Comparison of ENCODE assay signal across 8 mouse cellular contexts in the genomic region with DNA sequence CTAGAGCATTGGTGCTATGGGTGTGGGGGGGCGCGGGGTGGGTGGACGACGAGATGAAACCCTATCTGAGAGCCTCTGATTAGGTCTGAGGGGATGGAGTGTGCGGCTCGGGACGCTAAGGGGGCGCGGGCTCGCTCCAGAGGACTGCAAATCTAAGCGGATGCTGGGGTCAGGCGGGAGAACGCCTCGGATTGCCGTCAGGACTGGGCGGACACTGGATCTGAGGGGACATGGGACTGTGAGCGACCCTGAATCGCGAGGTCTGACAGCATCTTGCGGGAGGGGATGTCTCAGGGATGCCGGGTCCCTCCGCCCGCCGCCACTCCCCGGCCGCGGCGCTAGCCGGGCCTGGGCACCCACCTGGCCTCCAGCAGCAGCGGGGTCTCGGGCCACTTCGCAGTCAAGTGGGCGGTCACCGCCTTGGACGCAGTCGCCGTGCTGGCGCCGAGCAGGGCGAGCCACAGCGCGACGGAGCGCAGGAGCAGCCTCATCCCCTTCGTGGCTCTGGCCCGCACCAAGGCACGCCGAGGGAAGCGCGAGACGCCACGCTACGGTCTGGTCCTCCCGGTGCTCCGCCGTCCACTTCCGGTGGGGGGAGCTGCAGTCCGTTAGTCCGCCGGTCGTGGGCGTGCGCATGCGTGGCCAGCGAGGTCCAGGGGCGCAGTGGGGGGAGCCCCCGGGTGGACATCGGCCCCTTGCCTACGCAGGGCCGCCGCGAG. TPM values are rescaled to one million over a fixed set of nuclear protein-coding genes. Genes with fewer than 3 reads are reported as not detected.
A peak's percentile ranks its signal among the peaks of the same experiment; 100 is the strongest.
DNase-seq lines count a peak whose midpoint lies in the region; ATAC-seq and TF ChIP-seq lines count a peak whose summit lies in the region.

A gene (minus strand): TSS at position 580 of the 719 bp plus-strand sequence.

- peak within 1 kb of the TSS; percentile 76 for H3K9ac ChIP-seq in embryonic facial prominence, embryonic 14.5 days (ENCODE audit: low read depth, low read length)
- peak within 1 kb of the TSS; percentile 85 for H3K9ac ChIP-seq in limb, embryonic 11.5 days (ENCODE audit: low read length)
- H3K9ac ChIP-seq in midbrain, embryonic 11.5 days (ENCODE audit: low read length), result peak within 1 kb of the TSS; percentile 93

- no peak for TF ChIP-seq CTCF in thymus, adult 2 months (IDR thresholded peaks at IDR 0.05; ENCODE audit: borderline replicate concordance, control insufficient read depth, extremely low read depth, insufficient read depth, low read length, poor library complexity)
- TF ChIP-seq CTCF in small intestine, adult 2 months (IDR thresholded peaks at IDR 0.05; ENCODE audit: extremely low read depth, insufficient read length, insufficient replicate concordance, low read depth, low read length), result no peak

- ATAC-seq in embryonic facial prominence, embryonic 14.5 days (ENCODE audit: low read depth), result peak; percentile 95
- peak; percentile 94 for ATAC-seq in limb, embryonic 11.5 days (ENCODE audit: insufficient number of reproducible peaks, low FRiP score, low TSS enrichment, low read depth)
- peak; percentile 97 for ATAC-seq in midbrain, embryonic 11.5 days (ENCODE audit: low FRiP score)

- no peaks in the 10 kb centered on the region for H3K36me3 ChIP-seq in thymus, adult 2 months (ENCODE audit: control insufficient read depth, insufficient read depth, low read length)
- no peaks in the 10 kb centered on the region for H3K36me3 ChIP-seq in embryonic facial prominence, embryonic 14.5 days (ENCODE audit: control insufficient read depth, insufficient read depth, low read length)
- no peaks in the 10 kb centered on the region for H3K36me3 ChIP-seq in limb, embryonic 11.5 days (ENCODE audit: control insufficient read depth, insufficient read depth, low read length)
- no peaks in the 10 kb centered on the region for H3K36me3 ChIP-seq in midbrain, embryonic 11.5 days (ENCODE audit: control insufficient read depth, insufficient read depth, low read length)
- no peaks in the 10 kb centered on the region for H3K36me3 ChIP-seq in small intestine, adult 2 months (ENCODE audit: control insufficient read depth, insufficient read depth, low read length)

- peak within 1 kb of the TSS; percentile 79 for H3K4me2 ChIP-seq in embryonic facial prominence, embryonic 14.5 days (ENCODE audit: low read depth, low read length)
- H3K4me2 ChIP-seq in limb, embryonic 11.5 days (ENCODE audit: low read depth, severe bottlenecking), result peak within 1 kb of the TSS; percentile 63
- peak within 1 kb of the TSS; percentile 74 for H3K4me2 ChIP-seq in midbrain, embryonic 11.5 days

- 5% methylated on average over 72 of the region's 72 CpGs for WGBS in thymus, adult 2 months
- 0% methylated on average over 10 of the region's 72 CpGs for WGBS in embryonic facial prominence, embryonic 14.5 days
- under 1% methylated on average over 60 of the region's 72 CpGs for WGBS in limb, embryonic 11.5 days
- WGBS in midbrain, embryonic 11.5 days, result under 1% methylated on average over 72 of the region's 72 CpGs
- 3% methylated on average over 71 of the region's 72 CpGs for WGBS in small intestine, adult 2 months

- no peak within 1 kb of the TSS for H3K27ac ChIP-seq in thymus, adult 2 months (ENCODE audit: control insufficient read depth, insufficient read depth, low read length)
- peak within 1 kb of the TSS; percentile 73 for H3K27ac ChIP-seq in embryonic facial prominence, embryonic 14.5 days (replicated peaks; ENCODE audit: low read depth, low read length)
- peak within 1 kb of the TSS; percentile 79 for H3K27ac ChIP-seq in limb, embryonic 11.5 days (replicated peaks; ENCODE audit: low read depth, low read length)
- peak within 1 kb of the TSS; percentile 72 for H3K27ac ChIP-seq in midbrain, embryonic 11.5 days (ENCODE audit: low read depth, low read length)
- no peak within 1 kb of the TSS for H3K27ac ChIP-seq in small intestine, adult 2 months (ENCODE audit: insufficient read depth, low read depth, low read length)

- H3K4me3 ChIP-seq in thymus, adult 2 months (ENCODE audit: control insufficient read depth, insufficient read depth, low read length), result peak within 1 kb of the TSS; percentile 17
- H3K4me3 ChIP-seq in embryonic facial prominence, embryonic 14.5 days (ENCODE audit: low read depth, low read length), result peak within 1 kb of the TSS; percentile 79
- H3K4me3 ChIP-seq in limb, embryonic 11.5 days (ENCODE audit: low read depth, low read length), result peak within 1 kb of the TSS; percentile 87
- H3K4me3 ChIP-seq in midbrain, embryonic 11.5 days (ENCODE audit: low read depth, low read length), result peak within 1 kb of the TSS; percentile 78
- peak within 1 kb of the TSS; percentile 57 for H3K4me3 ChIP-seq in small intestine, adult 2 months (ENCODE audit: low read depth, low read length)

- peaks cover 6% of the 10 kb centered on the region; the same call in 1 of the 2 replicates for H3K27me3 ChIP-seq in thymus, adult 2 months (ENCODE audit: control insufficient read depth, insufficient read depth, low read length)
- H3K27me3 ChIP-seq in embryonic facial prominence, embryonic 14.5 days (replicated peaks; ENCODE audit: control insufficient read depth, insufficient read depth, low read length), result no peaks in the 10 kb centered on the region; the same call in 1 of the 2 replicates
- no peaks in the 10 kb centered on the region for H3K27me3 ChIP-seq in limb, embryonic 11.5 days (ENCODE audit: control insufficient read depth, insufficient read depth, low read length)
- H3K27me3 ChIP-seq in midbrain, embryonic 11.5 days (ENCODE audit: control insufficient read depth, insufficient read depth, low read length), result no peaks in the 10 kb centered on the region
- no peaks in the 10 kb centered on the region for H3K27me3 ChIP-seq in small intestine, adult 2 months (ENCODE audit: control insufficient read depth, insufficient read depth, low read length)

- no peak for TF ChIP-seq POLR2A in thymus, adult 2 months (IDR thresholded peaks at IDR 0.05; ENCODE audit: control insufficient read depth, extremely low read depth, insufficient read depth, low read length, poor library complexity)
- TF ChIP-seq POLR2A in small intestine, adult 2 months (IDR thresholded peaks at IDR 0.05; ENCODE audit: low read depth, low read length), result no peak

- H3K9me3 ChIP-seq in embryonic facial prominence, embryonic 14.5 days (ENCODE audit: control insufficient read depth, low read length), result no peaks in the 10 kb centered on the region
- no peaks in the 10 kb centered on the region for H3K9me3 ChIP-seq in limb, embryonic 11.5 days (ENCODE audit: control insufficient read depth, low read length)
- no peaks in the 10 kb centered on the region for H3K9me3 ChIP-seq in midbrain, embryonic 11.5 days (ENCODE audit: control insufficient read depth, low read length)

- DNase-seq in thymus, adult 2 months, result peak; percentile 2
- no peak for DNase-seq in thymus, postnatal 0 days (ENCODE audit: low spot score)
- peak; percentile 90 for DNase-seq in embryonic facial prominence, embryonic 14.5 days (ENCODE audit: low spot score)
- peak; percentile 56 for DNase-seq in heart, adult 8-10 months (ENCODE audit: low spot score)
- DNase-seq in kidney, adult 9 months, result peak; percentile 69
- peak; percentile 92 for DNase-seq in limb, embryonic 11.5 days (ENCODE audit: low spot score)
- peak; percentile 99 for DNase-seq in midbrain, embryonic 11.5 days (ENCODE audit: low spot score, missing footprints)

- H3K4me1 ChIP-seq in thymus, adult 2 months (replicated peaks; ENCODE audit: control insufficient read depth, insufficient read depth, low read length), result no peaks in the 10 kb centered on the region
- 0 out of 2 replicates have a peak, but pooled peaks cover 7% of the 10 kb centered on the region for H3K4me1 ChIP-seq in embryonic facial prominence, embryonic 14.5 days (ENCODE audit: control insufficient read depth, insufficient read depth, low read length)
- H3K4me1 ChIP-seq in limb, embryonic 11.5 days (ENCODE audit: control insufficient read depth, insufficient read depth, low read length), result 0 out of 2 replicates have a peak, but pooled peaks cover 11% of the 10 kb centered on the region
- H3K4me1 ChIP-seq in midbrain, embryonic 11.5 days (ENCODE audit: control insufficient read depth, insufficient read depth, low read length), result peaks cover 5% of the 10 kb centered on the region; the same call in 1 of the 2 replicates
- no peaks in the 10 kb centered on the region for H3K4me1 ChIP-seq in small intestine, adult 2 months (ENCODE audit: control insufficient read depth, insufficient read depth, insufficient read length, low read length)

RNA-seq across cellular contexts. Expression of the gene that starts here (rescaled TPM):
- 0.55 and 0.84 TPM in 2 replicates for polyA plus RNA-seq in thymus, adult 2 months (2012; rRNA removed)
- 2.1 and 2.4 TPM in 2 replicates for polyA plus RNA-seq in thymus, postnatal 0 days (2015; fragmentation: Nextera tagmentation; extraction: Ambion mirVana)
- polyA plus RNA-seq in embryonic facial prominence, embryonic 14.5 days (2014; fragmentation: Nextera tagmentation; extraction: Ambion mirVana), result 13.1 and 13.3 TPM in 2 replicates
- 1 to 10 TPM; 6.8 to 9.6 (median 7.5) TPM for total RNA-seq in heart, adult 8-10 months (2022)
- polyA plus RNA-seq in limb, embryonic 11.5 days (2014; fragmentation: Nextera tagmentation; extraction: Ambion mirVana), result 18.2 and 20.9 TPM in 2 replicates
- 15.1 and 17.8 TPM in 2 replicates for polyA plus RNA-seq in midbrain, embryonic 11.5 days (2014; fragmentation: Nextera tagmentation; extraction: Ambion mirVana)
- polyA plus RNA-seq in small intestine, adult 2 months (2012; rRNA removed), result 0.23 and 0.33 TPM in 2 replicates

Comparison
In these comparisons a context has a peak if more than half of its experiments do, and no peak if none do; other contexts are left out.
1. Peak in DNase-seq and H3K4me3 ChIP-seq in thymus, adult 2 months; RNA of the gene not detected or under 1 TPM.
2. H3K27ac ChIP-seq: peak in embryonic facial prominence, embryonic 14.5 days (single experiment), limb, embryonic 11.5 days (single experiment) and midbrain, embryonic 11.5 days (single experiment); none in thymus, adult 2 months (single experiment) and small intestine, adult 2 months (single experiment).
3. H3K4me3 ChIP-seq: peak in every context shown above with its lines; median percentile 87 in limb, embryonic 11.5 days; 79 in embryonic facial prominence, embryonic 14.5 days; 78 in midbrain, embryonic 11.5 days; 57 in small intestine, adult 2 months; 17 in thymus, adult 2 months.
4. Peak in every context shown above with its lines, with median percentiles within 50 percentile points of each other: ATAC-seq, H3K4me2 ChIP-seq and H3K9ac ChIP-seq.